Mouse (Mus musculus): ENCODE measurements at regions not wholly inside any gene's neighbourhood (a gene's known extent, or its start where the extent isn't known, plus 50 kb on each side); places are given as distances from the start of the nearest gene placed in this dataset.

GRCm38 (mm10) chr12:58454828-58455227, 185.7 kb upstream of the Clec14a start:
- TF ChIP-seq EP300 (IDR thresholded peaks at IDR 0.05; ENCODE audit: low read depth) (no peak), CTCF (IDR thresholded peaks at IDR 0.05; ENCODE audit: low read depth) (no peak)

All from liver, postnatal 0 days (tissue).